Mouse (Mus musculus): ENCODE measurements around the gene Spink4. TPM values are rescaled to one million over a fixed set of nuclear protein-coding genes. Genes with fewer than 3 reads are reported as not detected.

Gene Spink4
- polyA plus RNA-seq, 2 experiments, result 0.58 to 1.3 TPM

GRCm38 (mm10) chr4:40948160-40948708, 28.4 kb downstream of the Spink4 start, which contains the start of the genes Bag1 and Chmp5:
Bag1 (minus strand) TSS chr4:40948294.
Chmp5 (plus strand) TSS chr4:40948407.
- under 1% methylated on average over 50 of the region's 50 CpGs for WGBS (ENCODE audit: insufficient replicate concordance)
- Histone ChIP-seq H3K4me3 (ENCODE audit: insufficient read depth in 1 of 2, low read depth in 2 of 2, low read length in 2 of 2) (peak within 1 kb of the TSS; percentile 97 to 98), H3K4me1 (replicated peaks; ENCODE audit: control insufficient read depth in 2 of 2, insufficient read depth in 2 of 2, low read length in 1 of 2) (peaks cover 19 to 24% of the 10 kb centered on the region in 2 experiments), H3K27ac (peak within 1 kb of the TSS; percentile 87), H3K9me3 (ENCODE audit: control insufficient read depth, low read length) (no peaks in the 10 kb centered on the region), H3K4me2 (ENCODE audit: low read depth) (peak within 1 kb of the TSS; percentile 96), H3K9ac (replicated peaks) (peak within 1 kb of the TSS; percentile 97), H3K36me3 (replicated peaks; ENCODE audit: control insufficient read depth, insufficient read depth, low read depth) (peaks cover 18% of the 10 kb centered on the region), H3K27me3 (ENCODE audit: control insufficient read depth, insufficient read depth, low read length) (no peaks in the 10 kb centered on the region)
- ATAC-seq (ENCODE audit: insufficient read depth), result peak; percentile 97
- peak; percentile 96 to 99 (median 96) for DNase-seq (ENCODE audit: low read depth in 3 of 3, low spot score in 3 of 3)
- TF ChIP-seq EP300 (IDR thresholded peaks at IDR 0.05; ENCODE audit: low read depth) (no peak), CTCF (IDR thresholded peaks at IDR 0.05; ENCODE audit: low read depth) (peak; percentile 38)

- H3K9ac ChIP-seq (replicated peaks), result no peak overlapping the region
- ATAC-seq (ENCODE audit: insufficient read depth), result 0 out of 2 replicates have a peak, but pooled peaks have one; percentile 45
- H3K27me3 ChIP-seq (ENCODE audit: control insufficient read depth, insufficient read depth, low read length), result no peaks in the 10 kb centered on the region
- no peak overlapping the region for H3K27ac ChIP-seq
- TF ChIP-seq EP300 (IDR thresholded peaks at IDR 0.05; ENCODE audit: low read depth), result no peak
- TF ChIP-seq CTCF (IDR thresholded peaks at IDR 0.05; ENCODE audit: low read depth), result peak; percentile 77
- H3K9me3 ChIP-seq (ENCODE audit: control insufficient read depth, low read length), result no peaks in the 10 kb centered on the region
- no peak for DNase-seq (ENCODE audit: low read depth in 3 of 3, low spot score in 3 of 3)
- WGBS (ENCODE audit: insufficient replicate concordance), result 76% methylated on average over 1 of the region's 1 CpGs
- no peak overlapping the region for H3K4me2 ChIP-seq (ENCODE audit: low read depth)
- H3K36me3 ChIP-seq (replicated peaks; ENCODE audit: control insufficient read depth, insufficient read depth, low read depth), result peaks cover 16% of the 10 kb centered on the region
- no peak overlapping the region for H3K4me3 ChIP-seq (ENCODE audit: insufficient read depth in 1 of 2, low read depth in 2 of 2, low read length in 2 of 2)
- peaks cover 7 to 9% of the 10 kb centered on the region in 2 experiments for H3K4me1 ChIP-seq (replicated peaks; ENCODE audit: control insufficient read depth in 2 of 2, insufficient read depth in 2 of 2, low read length in 1 of 2)
Measured at GRCm38 (mm10) chr4:40953521-40953920, 33.7 kb downstream of the Spink4 start.

DNA sequence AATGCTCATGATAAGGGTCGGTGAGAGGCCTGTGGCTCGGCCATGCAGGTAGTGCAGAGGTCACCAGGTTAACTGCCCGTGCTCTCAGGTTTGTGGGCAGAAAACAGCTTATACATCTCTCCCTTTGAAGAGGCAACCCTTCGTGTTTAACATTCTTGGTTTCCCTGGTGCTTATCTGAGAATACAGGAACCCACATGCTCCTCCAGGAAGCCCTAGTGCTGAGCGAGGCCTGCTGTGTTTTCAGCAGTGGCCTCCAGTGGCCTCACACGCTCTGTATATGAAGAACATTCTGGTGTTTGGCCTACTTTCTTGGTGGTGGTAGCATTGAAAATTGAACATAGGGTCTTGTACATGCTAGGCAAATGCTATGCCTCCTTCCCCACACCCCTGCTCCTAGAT, 36.1 kb downstream of the Spink4 start:
- H3K4me2 ChIP-seq (ENCODE audit: low read depth), result no peak overlapping the region
- no peaks in the 10 kb centered on the region for H3K9me3 ChIP-seq (ENCODE audit: control insufficient read depth, low read length)
- 27% methylated on average over 6 of the region's 6 CpGs for WGBS (ENCODE audit: insufficient replicate concordance)
- TF ChIP-seq EP300 (IDR thresholded peaks at IDR 0.05; ENCODE audit: low read depth), result no peak
- no peak overlapping the region for H3K4me3 ChIP-seq (ENCODE audit: insufficient read depth in 1 of 2, low read depth in 2 of 2, low read length in 2 of 2)
- no peak overlapping the region for H3K27ac ChIP-seq
- ATAC-seq (ENCODE audit: insufficient read depth) (peak; percentile 48; the same call in 1 of the 2 replicates), DNase-seq (ENCODE audit: low read depth in 3 of 3, low spot score in 3 of 3) (no peak)
- peaks cover 20% of the 10 kb centered on the region for H3K36me3 ChIP-seq (replicated peaks; ENCODE audit: control insufficient read depth, insufficient read depth, low read depth)
- H3K9ac ChIP-seq (replicated peaks), result no peak overlapping the region
- H3K27me3 ChIP-seq (ENCODE audit: control insufficient read depth, insufficient read depth, low read length), result no peaks in the 10 kb centered on the region
- no peaks in the 10 kb centered on the region for H3K4me1 ChIP-seq (replicated peaks; ENCODE audit: control insufficient read depth in 2 of 2, insufficient read depth in 2 of 2, low read length in 1 of 2)

DNA sequence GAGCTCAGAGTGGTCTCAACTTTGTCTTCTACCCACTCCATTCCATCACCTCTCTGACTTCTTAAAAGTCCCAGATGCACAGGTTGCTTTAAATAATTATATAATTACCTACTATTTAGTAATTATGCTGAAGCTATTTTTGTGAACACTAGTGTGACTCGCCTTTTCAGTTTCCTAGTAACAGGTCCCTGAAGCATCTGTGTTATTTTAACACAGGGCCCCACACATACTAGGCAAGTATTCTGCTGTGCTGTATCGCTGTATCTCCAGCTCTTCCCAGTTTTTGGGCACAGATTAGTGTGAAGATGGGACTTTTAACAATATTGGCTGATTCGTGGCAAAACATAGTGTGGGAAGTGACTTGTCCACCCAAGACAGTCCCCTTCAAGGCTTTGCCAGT, 43.7 kb downstream of the Spink4 start:
- Histone ChIP-seq H3K27ac (no peak overlapping the region), H3K9me3 (ENCODE audit: control insufficient read depth, low read length) (no peaks in the 10 kb centered on the region), H3K4me1 (replicated peaks; ENCODE audit: control insufficient read depth in 2 of 2, insufficient read depth in 2 of 2, low read length in 1 of 2) (no peaks in the 10 kb centered on the region), H3K36me3 (replicated peaks; ENCODE audit: control insufficient read depth, insufficient read depth, low read depth) (peaks cover 19% of the 10 kb centered on the region), H3K4me2 (ENCODE audit: low read depth) (no peak overlapping the region), H3K27me3 (ENCODE audit: control insufficient read depth, insufficient read depth, low read length) (no peaks in the 10 kb centered on the region), H3K9ac (replicated peaks) (no peak overlapping the region), H3K4me3 (ENCODE audit: insufficient read depth in 1 of 2, low read depth in 2 of 2, low read length in 2 of 2) (no peak overlapping the region)
- ATAC-seq (ENCODE audit: insufficient read depth) (no peak), DNase-seq (ENCODE audit: low read depth in 3 of 3, low spot score in 3 of 3) (no peak)
- WGBS (ENCODE audit: insufficient replicate concordance), result 74% methylated on average over 3 of the region's 3 CpGs
- TF ChIP-seq EP300 (IDR thresholded peaks at IDR 0.05; ENCODE audit: low read depth) (no peak), CTCF (IDR thresholded peaks at IDR 0.05; ENCODE audit: low read depth) (no peak)

- no peak overlapping the region for H3K9ac ChIP-seq (replicated peaks)
- no peak for TF ChIP-seq CTCF (IDR thresholded peaks at IDR 0.05; ENCODE audit: low read depth)
- no peak for TF ChIP-seq EP300 (IDR thresholded peaks at IDR 0.05; ENCODE audit: low read depth)
- H3K27ac ChIP-seq, result no peak overlapping the region
- no peak overlapping the region for H3K4me2 ChIP-seq (ENCODE audit: low read depth)
- no peaks in the 10 kb centered on the region for H3K9me3 ChIP-seq (ENCODE audit: control insufficient read depth, low read length)
- WGBS (ENCODE audit: insufficient replicate concordance), result 61% methylated on average over 4 of the region's 4 CpGs
- H3K4me1 ChIP-seq (replicated peaks; ENCODE audit: control insufficient read depth in 2 of 2, insufficient read depth in 2 of 2, low read length in 1 of 2), result peaks cover 13 to 20% of the 10 kb centered on the region in 2 experiments
- DNase-seq (ENCODE audit: low read depth in 3 of 3, low spot score in 3 of 3), result no peak
- no peak overlapping the region for H3K4me3 ChIP-seq (ENCODE audit: insufficient read depth in 1 of 2, low read depth in 2 of 2, low read length in 2 of 2)
- no peaks in the 10 kb centered on the region for H3K27me3 ChIP-seq (ENCODE audit: control insufficient read depth, insufficient read depth, low read length)
- H3K36me3 ChIP-seq (replicated peaks; ENCODE audit: control insufficient read depth, insufficient read depth, low read depth), result peaks cover 8% of the 10 kb centered on the region
- no peak for ATAC-seq (ENCODE audit: insufficient read depth)
Measured at GRCm38 (mm10) chr4:40969161-40969560, 49.3 kb downstream of the Spink4 start.
